Mouse (Mus musculus) ovary, postnatal 10 days (tissue): Measurements from ENCODE around the gene Gimap9.

Source experiments
- DNase-seq: peaks from one replicate; pipeline ENCODE4 v3.0.0; 2022; ENCODE audit warnings: low spot score

Gimap9 gene

DNA sequence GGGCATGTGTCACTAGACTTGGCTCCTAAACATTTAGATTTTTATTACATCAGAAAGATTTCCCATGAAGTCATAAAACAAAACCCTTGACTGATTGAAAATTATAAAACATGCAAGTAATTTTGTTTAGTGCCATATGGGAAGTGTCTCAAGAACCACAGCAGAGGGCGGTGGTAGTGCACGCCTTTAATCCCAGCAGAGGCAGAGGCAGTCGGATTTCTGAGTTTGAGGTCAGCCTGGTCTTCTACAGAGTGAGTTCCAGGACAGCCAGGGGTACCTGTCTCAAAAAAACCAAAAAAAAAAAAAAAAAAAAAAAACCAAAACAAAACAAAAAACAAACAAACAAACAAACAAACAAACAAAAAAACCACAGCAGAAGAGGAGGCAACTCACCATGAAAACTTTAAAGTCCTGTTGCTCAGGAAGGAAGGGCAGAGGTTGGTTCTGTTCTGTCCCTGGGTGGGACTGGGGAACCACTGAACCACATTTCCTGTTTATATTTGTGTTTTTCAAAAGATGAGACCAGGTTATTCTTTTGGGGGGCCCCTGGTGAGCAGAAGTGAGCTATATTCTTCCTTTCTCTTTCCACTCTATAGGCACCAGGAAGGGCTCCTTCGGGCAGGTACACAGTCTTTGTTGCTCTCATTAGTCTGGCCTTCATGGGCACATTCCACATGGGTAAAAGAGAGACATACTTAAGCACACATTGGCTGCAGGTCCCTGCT, 21.1 kb downstream of the Gimap9 start:
- DNase-seq, result no peak

DNA sequence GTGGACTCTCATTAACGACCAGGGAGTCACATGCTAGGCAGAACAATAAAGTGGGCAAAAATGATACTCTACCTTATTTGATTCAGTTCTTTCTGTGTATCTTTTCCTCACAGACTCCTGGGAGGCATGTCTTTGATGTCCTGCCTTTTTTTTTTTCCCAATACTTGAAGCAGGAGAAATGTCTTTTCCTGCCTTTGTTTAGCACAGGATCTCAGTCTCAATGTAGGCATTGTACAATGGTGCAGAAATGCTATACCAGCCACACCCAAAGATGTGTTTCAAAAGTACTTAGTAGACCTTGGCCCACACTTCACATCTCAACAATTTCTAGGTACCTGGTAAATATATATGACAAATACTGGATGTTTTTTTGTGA, 21.6 kb downstream of the Gimap9 start:
- DNase-seq, result no peak

DNA sequence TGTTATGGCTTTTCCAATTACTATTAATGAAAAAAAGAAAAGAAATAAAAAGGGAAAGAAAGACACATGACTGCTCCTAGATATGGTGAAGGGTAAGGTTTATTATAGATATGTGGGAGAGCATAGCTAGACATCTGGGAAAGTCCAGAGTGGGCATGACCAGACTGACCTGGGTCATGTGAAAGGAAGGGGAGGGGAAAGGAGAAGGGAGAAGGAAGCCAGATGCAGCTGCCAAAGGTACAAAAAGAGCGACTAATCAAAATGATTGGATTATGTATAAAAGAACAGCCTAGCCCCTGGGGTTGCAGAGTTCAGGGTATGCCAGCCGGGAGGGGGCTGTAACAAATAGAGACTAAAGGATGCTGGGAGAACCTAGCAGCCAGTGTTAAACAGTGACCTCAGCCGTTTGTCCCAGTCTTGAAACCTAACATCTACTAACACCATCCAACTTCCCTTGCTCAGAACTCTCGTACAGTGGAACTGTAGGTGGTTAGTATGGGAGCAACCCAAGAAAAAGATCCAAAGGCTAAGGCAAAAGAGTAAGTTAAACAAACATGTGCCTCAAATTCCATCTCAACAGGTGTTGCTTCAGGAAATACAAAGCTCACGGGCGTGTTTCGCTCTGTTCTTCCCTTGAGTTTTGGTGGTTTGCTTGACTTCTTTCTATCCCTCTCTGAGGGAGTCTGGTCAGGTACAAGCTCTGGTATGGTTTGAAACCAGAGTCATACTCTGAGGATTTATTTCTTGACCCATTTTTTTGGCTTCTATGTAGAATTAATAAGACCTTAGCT, 22.3 kb downstream of the Gimap9 start:
- DNase-seq, result no peak

DNA sequence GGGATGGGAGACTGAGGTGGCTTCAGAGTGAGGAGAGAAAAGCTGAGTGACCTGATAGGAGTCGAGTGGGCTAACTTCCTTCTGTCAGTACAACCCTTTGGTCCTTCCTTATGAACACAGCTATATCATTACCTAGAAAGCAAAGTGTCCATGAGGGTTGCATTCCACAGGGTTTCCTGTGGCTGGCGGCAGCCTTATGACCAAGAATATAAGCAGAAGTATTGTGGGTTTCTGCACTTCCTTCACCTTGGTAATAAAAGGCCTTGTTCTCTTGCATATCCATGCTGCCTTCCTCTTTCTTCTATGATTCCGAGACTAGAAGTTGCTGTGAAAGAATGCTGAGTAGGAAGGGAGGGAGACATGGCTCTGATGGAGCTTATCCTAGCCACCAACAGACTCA, 23.0 kb downstream of the Gimap9 start:
- DNase-seq, result no peak

DNA sequence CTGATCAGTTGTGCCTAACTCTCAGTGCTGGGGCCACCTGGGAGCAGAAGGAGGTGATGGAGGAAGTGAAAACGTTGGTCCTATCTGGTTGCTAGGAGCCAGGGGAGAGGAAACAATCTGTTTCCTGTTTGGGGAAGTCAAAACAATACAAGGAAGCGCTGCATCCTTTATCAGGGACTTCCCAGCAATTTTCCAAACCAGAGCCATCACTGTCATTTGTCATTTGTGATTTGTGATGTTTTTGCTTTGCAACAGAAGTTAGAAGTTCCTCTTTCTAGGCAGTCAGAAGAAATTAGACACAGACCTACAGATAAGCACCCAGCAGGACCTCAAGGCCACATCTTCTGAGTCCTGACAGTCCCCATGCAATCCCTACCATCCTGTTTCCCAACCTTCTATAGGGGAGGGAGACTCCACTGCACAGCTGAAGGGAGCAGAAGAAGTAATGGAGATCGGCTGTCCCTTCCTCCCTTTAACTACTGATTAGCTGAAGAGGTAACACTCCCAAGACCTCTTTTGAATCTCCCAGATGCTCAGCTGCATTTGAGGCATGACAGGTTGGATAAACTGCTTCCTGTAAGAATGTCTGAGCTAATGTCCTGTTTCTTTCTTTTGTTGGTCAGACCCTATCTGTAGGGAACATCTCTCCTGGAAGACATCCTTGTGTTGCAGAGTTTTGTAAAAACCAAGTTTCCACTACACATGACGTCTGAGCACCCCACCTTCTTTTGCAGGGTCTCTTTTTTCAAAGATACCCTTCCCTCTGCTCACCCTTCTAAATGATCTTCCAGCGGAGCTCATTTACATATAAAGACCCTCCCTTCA, 24.5 kb downstream of the Gimap9 start:
- DNase-seq, result no peak

DNA sequence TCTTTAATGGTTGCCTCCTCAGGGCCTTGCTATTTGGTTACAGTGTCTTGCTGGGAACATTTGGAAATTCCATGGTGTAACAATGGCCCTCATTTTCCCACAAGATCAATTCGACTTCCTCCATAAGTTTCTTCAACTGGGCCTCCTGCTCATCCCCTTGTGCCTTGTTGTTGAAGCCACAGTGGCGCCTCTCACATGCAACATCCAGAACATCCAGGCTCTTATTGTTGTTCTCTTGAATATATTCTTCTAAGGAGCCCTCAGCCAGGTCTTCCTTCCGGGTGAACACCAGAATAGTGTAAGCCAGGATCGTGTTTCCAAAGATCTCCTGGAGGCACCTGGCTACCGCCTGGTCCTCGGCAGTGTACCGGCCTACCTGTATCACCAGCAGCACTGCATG, 26.2 kb downstream of the Gimap9 start:
- DNase-seq, result no peak

DNA sequence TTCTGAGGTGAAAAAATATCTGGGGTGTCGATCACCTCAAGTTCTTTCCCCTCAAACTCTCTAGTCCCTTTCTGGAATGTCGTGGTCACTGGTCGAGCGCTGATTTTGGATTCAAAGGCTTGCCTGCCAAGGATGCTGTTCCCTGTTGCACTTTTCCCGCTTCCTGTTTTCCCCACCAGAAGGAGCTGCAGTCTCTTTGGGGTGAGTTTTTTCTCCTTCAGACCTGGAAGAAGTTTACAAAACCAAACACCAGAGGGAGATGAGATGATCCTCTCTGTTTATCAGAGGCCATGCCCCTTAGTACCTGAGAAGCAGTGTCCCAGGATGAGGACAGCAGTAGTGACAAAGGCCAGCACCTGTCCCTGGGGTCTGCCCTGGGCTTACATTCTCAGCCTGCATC, 26.7 kb downstream of the Gimap9 start:
- DNase-seq, result no peak

DNA sequence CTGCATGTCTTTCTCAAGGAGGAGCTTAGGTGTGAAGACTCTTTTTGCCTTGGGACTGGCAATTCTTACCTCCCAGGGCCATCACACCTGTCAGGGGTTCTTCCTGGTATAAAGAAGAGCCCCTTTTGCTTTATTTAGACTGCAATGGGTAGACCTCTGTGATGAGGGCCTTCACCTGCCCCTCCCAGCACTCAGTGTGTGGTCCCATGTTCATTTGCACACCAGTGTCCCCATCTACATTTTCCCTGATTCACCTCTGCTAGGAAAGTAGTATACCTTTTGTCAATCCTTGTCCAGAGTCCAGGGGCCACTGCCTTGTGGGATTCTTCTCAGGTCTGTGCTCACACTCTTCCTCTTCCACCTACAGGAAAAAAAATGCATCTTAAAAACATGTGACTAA, 28.2 kb downstream of the Gimap9 start:
- no peak for DNase-seq

DNA sequence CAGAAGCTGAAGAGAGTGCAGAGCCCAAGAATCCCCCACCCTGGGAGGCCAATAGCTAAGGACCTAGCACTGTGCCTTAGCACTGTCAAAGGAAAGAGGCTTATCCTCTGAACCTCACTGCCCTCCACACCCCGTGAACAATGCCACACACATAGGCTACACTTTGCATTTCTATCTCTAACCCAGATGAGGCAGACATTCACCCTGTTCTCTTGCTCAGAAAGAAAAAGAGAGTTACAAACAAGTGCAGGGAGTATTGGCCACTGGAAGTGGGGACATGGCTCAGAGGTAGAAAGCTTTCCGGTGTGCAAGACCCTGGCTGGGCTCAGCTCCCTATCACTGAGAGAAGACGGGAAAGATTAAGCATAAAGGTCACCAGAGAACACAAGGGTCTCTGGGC, 30.2 kb downstream of the Gimap9 start:
- DNase-seq, result no peak

DNA sequence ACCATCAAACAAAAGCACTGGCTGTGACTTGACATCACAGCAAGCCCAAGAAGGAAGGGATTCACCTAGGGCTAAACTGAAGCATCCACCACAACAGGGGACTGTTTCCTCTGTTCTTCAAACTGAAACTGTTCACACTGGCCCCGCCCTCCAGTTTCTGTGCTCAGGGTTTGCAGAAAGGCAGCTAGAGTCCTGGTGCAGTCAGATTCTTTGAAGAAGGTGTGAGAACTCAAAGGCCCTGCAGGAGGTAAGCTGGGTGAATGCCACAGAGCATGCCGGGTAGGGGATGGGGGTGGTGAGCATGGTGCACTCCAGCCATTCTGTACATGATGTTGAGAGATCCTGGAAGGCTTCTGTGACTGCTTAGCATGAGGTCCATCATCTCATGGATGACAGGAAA, 42.5 kb downstream of the Gimap9 start, which contains the start of the genes Gm28053 and Gimap7:
TSS of gene Gm28053 (plus strand) at position 153 of the 400 bp plus-strand sequence.
TSS of gene Gimap7 (plus strand) at position 167 of the 400 bp plus-strand sequence.
- no peak for DNase-seq

DNA sequence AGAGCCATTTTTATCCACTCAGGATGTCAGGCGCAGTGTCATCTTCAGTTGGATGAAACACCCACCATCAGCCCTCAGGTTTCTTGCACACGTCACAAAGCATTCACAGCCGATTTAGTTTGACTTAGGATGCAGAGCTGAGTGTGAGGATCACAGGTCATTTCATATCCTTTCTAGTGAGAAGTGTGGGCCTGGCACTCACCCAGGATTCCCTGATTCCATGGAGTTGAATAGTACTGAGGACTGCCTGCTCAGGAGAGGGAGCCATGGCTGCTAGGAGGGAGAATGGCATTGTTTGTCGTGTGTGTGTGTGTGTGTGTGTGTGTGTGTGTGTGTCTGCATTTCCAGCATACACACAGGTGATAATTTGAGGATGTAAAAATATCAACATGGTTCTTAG, 44.4 kb downstream of the Gimap9 start:
- no peak for DNase-seq

DNA sequence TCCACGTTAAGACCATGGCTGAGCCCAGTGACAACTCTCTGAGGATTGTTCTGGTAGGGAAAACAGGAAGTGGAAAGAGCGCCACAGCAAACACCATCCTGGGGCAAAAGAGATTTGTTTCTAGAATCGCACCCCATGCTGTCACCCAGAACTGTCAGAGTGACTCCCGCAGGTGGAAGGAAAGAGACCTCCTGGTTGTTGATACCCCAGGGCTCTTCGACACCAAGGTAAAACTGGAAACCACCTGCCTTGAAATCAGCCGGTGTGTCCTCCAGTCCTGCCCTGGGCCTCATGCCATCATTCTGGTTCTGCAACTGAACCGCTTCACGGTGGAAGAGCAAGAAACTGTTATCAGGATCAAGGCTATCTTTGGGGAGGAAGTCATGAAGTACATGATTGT, 47.5 kb downstream of the Gimap9 start:
- DNase-seq, result no peak

DNA sequence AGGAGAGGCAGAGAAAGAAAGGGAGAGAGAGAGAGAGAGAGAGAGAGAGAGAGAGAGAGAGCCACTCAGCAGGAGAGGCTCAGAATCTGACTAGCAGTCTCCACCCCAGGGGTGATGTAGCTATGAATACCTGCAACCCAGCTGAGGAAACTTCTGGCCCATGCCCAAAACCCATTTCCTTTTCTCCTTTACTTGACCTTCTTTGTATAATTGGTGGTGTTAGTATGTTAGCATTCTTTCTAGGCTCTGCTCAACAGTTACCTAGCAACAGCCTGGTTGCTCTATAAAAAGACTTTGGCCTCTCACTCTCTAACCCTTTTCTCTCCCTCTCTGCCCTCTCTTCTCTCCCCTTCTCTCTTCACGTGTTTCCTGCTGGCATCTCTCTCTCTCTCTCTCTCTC, 49.5 kb downstream of the Gimap9 start:
- DNase-seq, result no peak

DNA sequence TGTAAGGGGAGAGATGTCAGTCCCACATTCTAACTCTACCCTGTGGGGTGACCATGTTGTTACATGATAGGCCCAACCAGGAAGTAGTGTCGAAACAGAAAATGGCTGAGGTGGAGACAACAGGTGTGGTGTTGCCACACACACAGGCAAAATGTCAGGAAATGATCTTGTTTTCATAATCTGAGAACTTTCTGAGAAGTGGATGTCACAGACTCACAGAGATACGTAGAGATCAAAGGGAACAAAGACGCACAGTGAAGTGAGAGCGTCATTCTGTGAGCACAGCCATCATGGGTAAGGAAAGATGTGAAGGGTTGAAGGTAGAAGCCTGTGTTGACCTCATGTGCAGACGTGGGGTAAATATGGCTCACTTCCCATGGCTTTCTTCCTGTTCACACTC, 51.8 kb downstream of the Gimap9 start:
- DNase-seq, result no peak
